Mouse (Mus musculus): ENCODE measurements around the gene Kalrn.

DNA sequence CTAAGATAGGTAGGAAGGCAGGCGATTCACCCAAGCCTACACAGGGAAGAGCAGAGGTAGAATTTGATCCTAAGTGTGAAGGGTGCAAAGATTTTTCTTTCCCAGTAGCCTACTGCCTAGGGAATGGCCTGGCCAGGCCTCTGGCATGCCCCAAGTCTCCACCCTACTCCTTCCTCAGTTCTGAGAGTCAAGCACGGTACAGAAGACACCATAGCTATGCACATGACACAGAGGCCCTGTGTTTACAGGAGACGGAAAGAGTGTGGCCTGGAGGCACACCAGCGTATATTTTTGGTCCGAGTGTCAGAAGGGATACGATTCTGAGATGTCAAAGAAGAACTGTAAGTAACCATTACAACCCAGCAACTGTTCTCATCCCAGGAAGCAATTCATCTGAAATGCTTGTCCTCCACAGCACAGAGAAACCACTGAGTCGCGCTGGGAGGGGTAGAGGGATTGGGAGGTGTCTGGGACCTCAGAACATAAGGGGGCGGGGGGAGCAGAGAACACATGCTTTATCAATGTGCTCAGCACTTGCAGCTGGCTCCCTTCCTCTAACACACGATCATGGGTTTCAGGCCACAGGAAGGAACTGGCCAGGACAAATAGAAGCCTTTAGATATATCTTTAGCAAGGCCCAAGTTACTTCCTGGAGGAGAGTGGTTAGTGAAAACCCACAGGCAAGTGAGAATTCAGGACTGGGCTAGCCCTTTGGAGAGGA lies 536.8 kb downstream of the Kalrn start:
- TF ChIP-seq CTCF (conservative IDR thresholded peaks at IDR 0.05; ENCODE audit: low read length), result no peak
- no peak for TF ChIP-seq POU5F1 (IDR thresholded peaks at IDR 0.05; ENCODE audit: borderline replicate concordance, low read length)

Data from E14TG2a.4 (cell line).